In genomic region chr12:40888261-40888791, GRCm38 (mm10) we compare ENCODE assay signal across 10 mouse cellular contexts.
DNase-seq lines count a peak whose midpoint lies in the region; ATAC-seq lines count a peak whose summit lies in the region.
"Had no signal": no experiment of that assay in that cellular context is flagged by ENCODE, and none has a peak within 500 bp of the region (broad histone marks: within the 10 kb centered on the region; RNA-seq: fewer than 3 reads in every experiment).

No protein-coding gene starts in this region.

- no peaks in the 10 kb centered on the region for H3K36me3 ChIP-seq in lung, embryonic 16.5 days (ENCODE audit: control insufficient read depth, insufficient read depth, low read length)
- H3K36me3 ChIP-seq in liver, embryonic 11.5 days (ENCODE audit: control insufficient read depth, insufficient read depth, low read length) = no peaks in the 10 kb centered on the region
- H3K36me3 ChIP-seq in stomach, embryonic 16.5 days (ENCODE audit: control insufficient read depth, insufficient read depth, low read length) = no peaks in the 10 kb centered on the region
- H3K36me3 ChIP-seq in hindbrain, embryonic 12.5 days = no peaks in the 10 kb centered on the region

- peak overlapping the region; percentile 60; the same call in 1 of the 2 replicates for H3K27ac ChIP-seq in lung, embryonic 16.5 days (ENCODE audit: low read length)
- H3K27ac ChIP-seq in liver, embryonic 11.5 days (ENCODE audit: low read depth, low read length) = peak overlapping the region; percentile 89
- peak overlapping the region; percentile 29; the same call in 1 of the 2 replicates for H3K27ac ChIP-seq in stomach, embryonic 16.5 days (ENCODE audit: low read length)
- H3K27ac ChIP-seq in hindbrain, embryonic 12.5 days = no peak overlapping the region

- no peaks in the 10 kb centered on the region for H3K9me3 ChIP-seq in lung, embryonic 16.5 days (ENCODE audit: control insufficient read depth, low read length)
- no peaks in the 10 kb centered on the region for H3K9me3 ChIP-seq in liver, embryonic 11.5 days (ENCODE audit: control insufficient read depth, low read length)
- H3K9me3 ChIP-seq in stomach, embryonic 16.5 days (replicated peaks; ENCODE audit: control insufficient read depth, low read length) = no peaks in the 10 kb centered on the region
- H3K9me3 ChIP-seq in hindbrain, embryonic 12.5 days (replicated peaks) = no peaks in the 10 kb centered on the region

- H3K4me2 ChIP-seq in lung, embryonic 16.5 days (ENCODE audit: low read depth, low read length) = no peak overlapping the region
- H3K4me2 ChIP-seq in liver, embryonic 11.5 days = peak overlapping the region; percentile 60
- no peak overlapping the region for H3K4me2 ChIP-seq in stomach, embryonic 16.5 days (ENCODE audit: low read depth, low read length)
- H3K4me2 ChIP-seq in hindbrain, embryonic 12.5 days (replicated peaks) = no peak overlapping the region

- H3K27me3 ChIP-seq in lung, embryonic 16.5 days (ENCODE audit: control insufficient read depth, insufficient read depth, low read depth, low read length) = no peaks in the 10 kb centered on the region
- no peaks in the 10 kb centered on the region for H3K27me3 ChIP-seq in liver, embryonic 11.5 days (replicated peaks; ENCODE audit: control insufficient read depth, insufficient read depth, low read length)
- H3K27me3 ChIP-seq in stomach, embryonic 16.5 days (ENCODE audit: control insufficient read depth, insufficient read depth, low read length) = no peaks in the 10 kb centered on the region
- H3K27me3 ChIP-seq in hindbrain, embryonic 12.5 days = no peaks in the 10 kb centered on the region

- H3K4me3 ChIP-seq in lung, embryonic 16.5 days (ENCODE audit: low read length) = no peak overlapping the region
- H3K4me3 ChIP-seq in liver, embryonic 11.5 days (ENCODE audit: low read depth, low read length) = no peak overlapping the region
- no peak overlapping the region for H3K4me3 ChIP-seq in stomach, embryonic 16.5 days (replicated peaks; ENCODE audit: low read length)
- H3K4me3 ChIP-seq in hindbrain, embryonic 12.5 days = no peak overlapping the region

- no peak for DNase-seq in lung, postnatal 10 days
- DNase-seq in c-Kit-positive CD71-positive TER-119-positive erythroid progenitor cells, embryonic 14.5 days (ENCODE audit: low spot score) = peak; percentile 72
- no peak for DNase-seq in liver, embryonic 11.5 days (ENCODE audit: low spot score)
- no peak for DNase-seq in left cerebral cortex, adult 8-10 months (ENCODE audit: low spot score in 2 of 2)
- DNase-seq in layer of hippocampus, postnatal 36 days = no peak
- DNase-seq: heart, postnatal 14 days; left cerebral cortex, postnatal 4 days had no signal

- H3K4me1 ChIP-seq in lung, embryonic 16.5 days (replicated peaks; ENCODE audit: control insufficient read depth, insufficient read depth, low read length) = peaks cover 5% of the 10 kb centered on the region; the same call in 1 of the 2 replicates
- H3K4me1 ChIP-seq in liver, embryonic 11.5 days (replicated peaks; ENCODE audit: control insufficient read depth, insufficient read depth, low read length) = peaks cover 22% of the 10 kb centered on the region
- H3K4me1 ChIP-seq in stomach, embryonic 16.5 days (ENCODE audit: control insufficient read depth, insufficient read depth, low read length) = peaks cover 3% of the 10 kb centered on the region
- no peaks in the 10 kb centered on the region for H3K4me1 ChIP-seq in hindbrain, embryonic 12.5 days

- peak; percentile 79 for ATAC-seq in lung, embryonic 16.5 days (ENCODE audit: low read depth)
- ATAC-seq in liver, embryonic 11.5 days (replicated peaks; ENCODE audit: low FRiP score) = peak; percentile 91
- ATAC-seq in stomach, embryonic 16.5 days (ENCODE audit: insufficient read depth, low FRiP score) = peak; percentile 90
- no peak for ATAC-seq in hindbrain, embryonic 12.5 days (ENCODE audit: low FRiP score)

- 17% methylated on average over 2 of the region's 2 CpGs for WGBS in lung, embryonic 16.5 days
- 19% methylated on average over 2 of the region's 2 CpGs for WGBS in liver, embryonic 11.5 days
- 13% methylated on average over 2 of the region's 2 CpGs for WGBS in stomach, embryonic 16.5 days
- WGBS in hindbrain, embryonic 12.5 days = 71% methylated on average over 2 of the region's 2 CpGs

- no peak overlapping the region for H3K9ac ChIP-seq in lung, embryonic 16.5 days (ENCODE audit: low read length)
- H3K9ac ChIP-seq in liver, embryonic 11.5 days (ENCODE audit: low read depth, low read length) = peak overlapping the region; percentile 58
- no peak overlapping the region for H3K9ac ChIP-seq in stomach, embryonic 16.5 days (ENCODE audit: low read length)
- no peak overlapping the region for H3K9ac ChIP-seq in hindbrain, embryonic 12.5 days
